Mouse (Mus musculus): ENCODE results near the gene Rexo2. TPM values are rescaled to one million over a fixed set of nuclear protein-coding genes. Genes with fewer than 3 reads are reported as not detected.
"Not testable (repeated sequence)": the region's sequence is repeated elsewhere in the genome, so short reads cannot be mapped to it uniquely, and the experiment has no call there.

Rexo2 gene
- total RNA-seq, 2 experiments from 2014 or later: 97.1 to 103 TPM

GRCm38 (mm10) chr9:48474367-48474766 lies 6.1 kb downstream of the Rexo2 start:
- no peak for DNase-seq (ENCODE audit: low spot score in 2 of 2)

GRCm38 (mm10) chr9:48473131-48473530 lies 7.3 kb downstream of the Rexo2 start:
- no peak for DNase-seq (ENCODE audit: low spot score in 2 of 2)

GRCm38 (mm10) chr9:48472441-48473025 lies 7.9 kb downstream of the Rexo2 start:
- DNase-seq (ENCODE audit: low spot score in 2 of 2): no peak

- not testable (repeated sequence) for DNase-seq (ENCODE audit: low spot score in 2 of 2)
These were observed 13.0 kb downstream of the Rexo2 start for GRCm38 (mm10) chr9:48467471-48467870.

GRCm38 (mm10) chr9:48466804-48467203 lies 13.6 kb downstream of the Rexo2 start:
- DNase-seq (ENCODE audit: low spot score in 2 of 2): peak; percentile 64 to 70

- no peak for DNase-seq (ENCODE audit: low spot score in 2 of 2)
These were observed 14.8 kb downstream of the Rexo2 start for GRCm38 (mm10) chr9:48465671-48466070.

- no peak for DNase-seq (ENCODE audit: low spot score in 2 of 2)
These were observed 18.9 kb downstream of the Rexo2 start for GRCm38 (mm10) chr9:48461545-48461944.

- DNase-seq (ENCODE audit: low spot score in 2 of 2): no peak
These were observed 19.7 kb downstream of the Rexo2 start for GRCm38 (mm10) chr9:48460720-48461119.

GRCm38 (mm10) chr9:48459391-48459790 lies 21.0 kb downstream of the Rexo2 start:
- DNase-seq (ENCODE audit: low spot score in 2 of 2): no peak

- peak in 1 of 2 experiments; percentile 5 for DNase-seq (ENCODE audit: low spot score in 2 of 2)
These were observed 21.5 kb downstream of the Rexo2 start for GRCm38 (mm10) chr9:48458879-48459278.

GRCm38 (mm10) chr9:48455961-48456360 lies 24.5 kb downstream of the Rexo2 start:
- peak in 1 of 2 experiments; percentile 2 for DNase-seq (ENCODE audit: low spot score in 2 of 2)

- DNase-seq (ENCODE audit: low spot score in 2 of 2): no peak
These were observed 30.4 kb downstream of the Rexo2 start for GRCm38 (mm10) chr9:48450066-48450465.

- DNase-seq (ENCODE audit: low spot score in 2 of 2): peak in 1 of 2 experiments; percentile 28
These were observed 32.6 kb downstream of the Rexo2 start for GRCm38 (mm10) chr9:48447783-48448209.

GRCm38 (mm10) chr9:48444821-48445220 lies 35.6 kb downstream of the Rexo2 start:
- DNase-seq (ENCODE audit: low spot score in 2 of 2): no peak

GRCm38 (mm10) chr9:48443873-48444272 lies 36.5 kb downstream of the Rexo2 start:
- no peak for DNase-seq (ENCODE audit: low spot score in 2 of 2)

- no peak for DNase-seq (ENCODE audit: low spot score in 2 of 2)
These were observed 48.0 kb downstream of the Rexo2 start for GRCm38 (mm10) chr9:48432449-48432848.

GRCm38 (mm10) chr9:48427176-48427575 lies 53.2 kb downstream of the Rexo2 start:
- no peak for DNase-seq (ENCODE audit: low spot score in 2 of 2)

- no peak for DNase-seq (ENCODE audit: low spot score in 2 of 2)
These were observed 57.2 kb downstream of the Rexo2 start for GRCm38 (mm10) chr9:48423256-48423655.

- DNase-seq (ENCODE audit: low spot score in 2 of 2): no peak
These were observed 58.0 kb downstream of the Rexo2 start for GRCm38 (mm10) chr9:48422382-48422781.

GRCm38 (mm10) chr9:48421561-48421960 lies 58.9 kb downstream of the Rexo2 start:
- no peak for DNase-seq (ENCODE audit: low spot score in 2 of 2)

GRCm38 (mm10) chr9:48421029-48421428 lies 59.4 kb downstream of the Rexo2 start:
- no peak for DNase-seq (ENCODE audit: low spot score in 2 of 2)

- no peak for DNase-seq (ENCODE audit: low spot score in 2 of 2)
These were observed 60.0 kb downstream of the Rexo2 start for GRCm38 (mm10) chr9:48420437-48420836.

GRCm38 (mm10) chr9:48418829-48419228 lies 61.6 kb downstream of the Rexo2 start:
- DNase-seq (ENCODE audit: low spot score in 2 of 2): no peak
